Mouse (Mus musculus): ENCODE data around the gene Dennd4a.

- TF ChIP-seq GATA1 (IDR thresholded peaks at IDR 0.05; ENCODE audit: low read length) = no peak
- no peak for TF ChIP-seq TAL1 (IDR thresholded peaks at IDR 0.05; ENCODE audit: low read length)
These were observed 19.5 kb upstream of the Dennd4a start for GRCm38 (mm10) chr9:64791676-64792075.
